In the genomic region with DNA sequence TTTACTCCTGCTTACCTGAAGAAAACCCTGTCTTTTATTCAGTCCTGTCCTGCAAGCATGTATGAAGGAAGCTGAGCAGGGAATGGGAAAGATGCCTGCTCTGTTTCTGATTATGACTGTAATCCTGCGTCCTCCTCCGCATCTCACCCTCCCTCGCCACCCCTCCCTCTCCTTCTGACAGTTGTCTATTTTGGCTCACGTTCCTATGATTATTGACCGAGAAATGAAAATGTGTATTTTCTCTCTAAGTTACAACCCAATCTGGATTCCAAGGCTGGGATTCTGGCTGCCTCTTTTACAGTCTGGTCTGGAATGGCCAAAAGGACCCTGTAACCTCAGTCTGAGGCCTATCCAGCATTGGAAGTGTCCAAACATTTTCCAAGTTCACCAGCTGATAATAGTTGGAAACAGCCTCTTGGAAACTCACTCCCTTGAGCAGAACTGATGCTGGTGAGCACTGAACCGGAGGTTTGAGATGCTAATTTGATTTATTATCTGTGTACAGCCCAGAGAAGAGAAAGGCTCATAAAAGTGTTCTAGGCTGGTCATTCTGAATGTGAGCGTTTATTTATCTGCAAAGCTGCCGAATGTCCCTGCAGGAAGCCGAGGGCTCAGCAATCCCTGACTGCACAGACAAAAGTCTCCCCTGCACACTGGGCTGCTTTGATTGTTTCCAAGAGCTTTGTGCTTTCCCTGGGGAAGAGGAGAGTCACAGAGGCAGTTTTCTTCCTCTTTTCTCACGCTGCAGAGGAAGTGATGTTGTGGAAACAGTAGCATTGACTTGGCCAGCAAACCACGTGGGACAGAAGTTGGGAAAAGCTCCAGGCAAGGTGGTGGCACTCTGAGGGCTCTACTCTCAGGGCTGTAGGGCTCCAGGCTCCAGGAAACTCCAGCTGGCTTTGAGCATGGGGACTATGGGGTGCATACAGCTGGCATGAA, we compare ENCODE assay signal across 10 mouse cellular contexts. TPM values are rescaled to one million over a fixed set of nuclear protein-coding genes. Genes with fewer than 3 reads are reported as not detected.
DNase-seq lines count a peak whose midpoint lies in the region; ATAC-seq lines count a peak whose summit lies in the region.
"Had no signal": no experiment of that assay in that cellular context is flagged by ENCODE, and none has a peak within 500 bp of the region (broad histone marks: within the 10 kb centered on the region; RNA-seq: fewer than 3 reads in every experiment).

No protein-coding gene starts in this region.

- H3K4me1 ChIP-seq in neural tube, embryonic 11.5 days (ENCODE audit: control insufficient read depth, insufficient read depth, low read length) = no peaks in the 10 kb centered on the region
- no peaks in the 10 kb centered on the region for H3K4me1 ChIP-seq in heart, embryonic 12.5 days (replicated peaks)
- no peaks in the 10 kb centered on the region for H3K4me1 ChIP-seq in stomach, embryonic 16.5 days (ENCODE audit: control insufficient read depth, insufficient read depth, low read length)

- ATAC-seq in neural tube, embryonic 11.5 days (ENCODE audit: insufficient read depth, low FRiP score, low TSS enrichment) = peak; percentile 63
- no peak; the same call in 1 of the 2 replicates for ATAC-seq in heart, embryonic 12.5 days (ENCODE audit: insufficient number of reproducible peaks, low FRiP score)
- no peak for ATAC-seq in stomach, embryonic 16.5 days (ENCODE audit: insufficient read depth, low FRiP score)
- ATAC-seq in inflammation-experienced regulatory T-cells, adult 6 months = no peak

- no peak overlapping the region for H3K4me2 ChIP-seq in neural tube, embryonic 11.5 days (ENCODE audit: low read depth)
- H3K4me2 ChIP-seq in heart, embryonic 12.5 days = no peak overlapping the region
- no peak overlapping the region for H3K4me2 ChIP-seq in stomach, embryonic 16.5 days (ENCODE audit: low read depth, low read length)

- 45% methylated on average over 11 of the region's 11 CpGs for WGBS in neural tube, embryonic 11.5 days
- WGBS in heart, embryonic 12.5 days = 50% methylated on average over 11 of the region's 11 CpGs
- 45% methylated on average over 11 of the region's 11 CpGs for WGBS in stomach, embryonic 16.5 days

- no peaks in the 10 kb centered on the region for H3K36me3 ChIP-seq in neural tube, embryonic 11.5 days (ENCODE audit: control insufficient read depth, insufficient read depth, low read length)
- no peaks in the 10 kb centered on the region for H3K36me3 ChIP-seq in heart, embryonic 12.5 days
- H3K36me3 ChIP-seq in stomach, embryonic 16.5 days (ENCODE audit: control insufficient read depth, insufficient read depth, low read length) = no peaks in the 10 kb centered on the region

- no peak overlapping the region for H3K9ac ChIP-seq in neural tube, embryonic 11.5 days (ENCODE audit: low read length)
- H3K9ac ChIP-seq in heart, embryonic 12.5 days = no peak overlapping the region
- no peak overlapping the region for H3K9ac ChIP-seq in stomach, embryonic 16.5 days (ENCODE audit: low read length)

- peak overlapping the region; percentile 56 for H3K27ac ChIP-seq in neural tube, embryonic 11.5 days (ENCODE audit: low read depth, low read length)
- peak overlapping the region; percentile 66 for H3K27ac ChIP-seq in heart, embryonic 12.5 days (ENCODE audit: poor library complexity, severe bottlenecking)
- H3K27ac ChIP-seq in stomach, embryonic 16.5 days (ENCODE audit: low read length) = peak overlapping the region; percentile 23; the same call in 1 of the 2 replicates
- H3K27ac ChIP-seq: layer of hippocampus, adult 2 months had no signal

- DNase-seq in neural tube, embryonic 11.5 days (ENCODE audit: low spot score) = no peak
- DNase-seq in neural tube, embryonic 10.5 days (ENCODE audit: extremely low spot score, low spot score) = no peak
- peak; percentile 46 for DNase-seq in kidney, postnatal 10 days
- no peak for DNase-seq in left cerebral cortex, postnatal 14 days (ENCODE audit: low spot score in 2 of 2)
- no peak for DNase-seq in thymus, postnatal 25 days
- DNase-seq: cerebellum, postnatal 25 days had no signal

- no peaks in the 10 kb centered on the region for H3K9me3 ChIP-seq in neural tube, embryonic 11.5 days (ENCODE audit: control insufficient read depth, low read length)
- no peaks in the 10 kb centered on the region for H3K9me3 ChIP-seq in heart, embryonic 12.5 days (replicated peaks)
- no peaks in the 10 kb centered on the region for H3K9me3 ChIP-seq in stomach, embryonic 16.5 days (replicated peaks; ENCODE audit: control insufficient read depth, low read length)

- intact Hi-C loops in left cerebral cortex, postnatal 14 days (cut with DNase I) = no loop called here

- H3K4me3 ChIP-seq in neural tube, embryonic 11.5 days (ENCODE audit: low read depth, low read length) = no peak overlapping the region
- H3K4me3 ChIP-seq in heart, embryonic 12.5 days = no peak overlapping the region
- no peak overlapping the region for H3K4me3 ChIP-seq in stomach, embryonic 16.5 days (replicated peaks; ENCODE audit: low read length)
- H3K4me3 ChIP-seq: layer of hippocampus, adult 2 months had no signal

- H3K27me3 ChIP-seq in neural tube, embryonic 11.5 days (ENCODE audit: control insufficient read depth, insufficient read depth, low read length) = peaks cover 9% of the 10 kb centered on the region
- H3K27me3 ChIP-seq in heart, embryonic 12.5 days (replicated peaks) = peaks cover 8% of the 10 kb centered on the region
- peaks cover 5% of the 10 kb centered on the region for H3K27me3 ChIP-seq in stomach, embryonic 16.5 days (ENCODE audit: control insufficient read depth, insufficient read depth, low read length)

RNA-seq across cellular contexts. Expression of gene Bcor, which starts 4.7 kb away (rescaled TPM):
- polyA plus RNA-seq in neural tube, embryonic 11.5 days (2014; fragmentation: Nextera tagmentation; extraction: Ambion mirVana) = 21.0 and 26.7 TPM in 2 replicates
- polyA plus RNA-seq in heart, embryonic 12.5 days (2016; fragmentation: Nextera tagmentation; extraction: Ambion mirVana) = 20.3 and 23.4 TPM in 2 replicates
- 11.1 and 13.9 TPM in 2 replicates for polyA plus RNA-seq in stomach, embryonic 16.5 days (2015; fragmentation: Nextera tagmentation; extraction: Ambion mirVana)
- polyA plus RNA-seq in inflammation-experienced regulatory T-cells, adult 6 months (2017; shearing (Covaris generic)) = 10 to 100 TPM; 15.1 to 28.3 (median 23.8) TPM
- total RNA-seq in left cerebral cortex, postnatal 14 days (2021) = 10 to 100 TPM; 27.1 to 27.4 TPM
